Mouse (Mus musculus): Measurements from ENCODE around the gene Enc1.

- no peak for TF ChIP-seq POLR2A (IDR thresholded peaks at IDR 0.05; ENCODE audit: borderline replicate concordance, extremely low read depth, low read depth, low read length)
- no peak for TF ChIP-seq CTCF (IDR thresholded peaks at IDR 0.05; ENCODE audit: insufficient read depth, low read length)
These were observed 16.0 kb downstream of the Enc1 start for GRCm38 (mm10) chr13:97256849-97257379.

Measured in lung, adult 2 months (tissue).